8 mouse cellular contexts compared by ENCODE assay signal in genomic region chr19:42128052-42128740, GRCm38 (mm10). TPM values are rescaled to one million over a fixed set of nuclear protein-coding genes. Genes with fewer than 3 reads are reported as not detected.
DNase-seq lines count a peak whose midpoint lies in the region; ATAC-seq and TF ChIP-seq lines count a peak whose summit lies in the region.

No protein-coding gene starts in this region.

- no peak for DNase-seq in kidney, adult 18-20 months
- DNase-seq in thymus, postnatal 0 days (ENCODE audit: low spot score), result no peak
- no peak for DNase-seq in right cerebral cortex, postnatal 25 days
- no peak for DNase-seq in layer of hippocampus, adult 9-11 months

- H3K4me3 ChIP-seq in kidney, embryonic 16.5 days (ENCODE audit: low read length), result peak overlapping the region; percentile 73
- H3K4me3 ChIP-seq in bone marrow, adult 2 months (replicated peaks; ENCODE audit: control insufficient read depth, low read depth, low read length), result peak overlapping the region; percentile 59
- H3K4me3 ChIP-seq in hindbrain, embryonic 12.5 days, result peak overlapping the region; percentile 56
- peak overlapping the region; percentile 61 for H3K4me3 ChIP-seq in midbrain, embryonic 12.5 days

- H3K4me2 ChIP-seq in kidney, embryonic 16.5 days (replicated peaks; ENCODE audit: low read depth, low read length), result peak overlapping the region; percentile 97
- peak overlapping the region; percentile 94 for H3K4me2 ChIP-seq in hindbrain, embryonic 12.5 days (replicated peaks)
- peak overlapping the region; percentile 97 for H3K4me2 ChIP-seq in midbrain, embryonic 12.5 days (replicated peaks)

- H3K27ac ChIP-seq in kidney, embryonic 16.5 days (ENCODE audit: low read length), result peak overlapping the region; percentile 90
- H3K27ac ChIP-seq in bone marrow, adult 2 months (ENCODE audit: control insufficient read depth, insufficient read depth, low read depth, low read length, poor library complexity), result no peak overlapping the region; the same call in 1 of the 2 replicates
- H3K27ac ChIP-seq in hindbrain, embryonic 12.5 days, result peak overlapping the region; percentile 49; the same call in 1 of the 2 replicates
- no peak overlapping the region for H3K27ac ChIP-seq in midbrain, embryonic 12.5 days (replicated peaks)

- H3K36me3 ChIP-seq in kidney, embryonic 16.5 days (ENCODE audit: insufficient read depth, low read length), result peaks cover 12% of the 10 kb centered on the region
- peaks cover 3% of the 10 kb centered on the region; the same call in 1 of the 2 replicates for H3K36me3 ChIP-seq in hindbrain, embryonic 12.5 days
- no peaks in the 10 kb centered on the region; the same call in 1 of the 2 replicates for H3K36me3 ChIP-seq in midbrain, embryonic 12.5 days

- no peaks in the 10 kb centered on the region for H3K9me3 ChIP-seq in kidney, embryonic 16.5 days (ENCODE audit: low read length)
- H3K9me3 ChIP-seq in hindbrain, embryonic 12.5 days (replicated peaks), result no peaks in the 10 kb centered on the region
- H3K9me3 ChIP-seq in midbrain, embryonic 12.5 days, result no peaks in the 10 kb centered on the region

- H3K27me3 ChIP-seq in kidney, embryonic 16.5 days (ENCODE audit: insufficient read depth, low read length), result no peaks in the 10 kb centered on the region
- H3K27me3 ChIP-seq in hindbrain, embryonic 12.5 days, result peaks cover 8% of the 10 kb centered on the region; the same call in 1 of the 2 replicates
- peaks cover 32% of the 10 kb centered on the region for H3K27me3 ChIP-seq in midbrain, embryonic 12.5 days

- TF ChIP-seq POLR2A in bone marrow, adult 2 months (IDR thresholded peaks at IDR 0.05; ENCODE audit: borderline replicate concordance, control insufficient read depth, low read depth, low read length), result no peak

- WGBS in kidney, embryonic 16.5 days, result 5% methylated on average over 23 of the region's 23 CpGs
- WGBS in bone marrow, adult 2 months, result 9% methylated on average over 23 of the region's 23 CpGs
- 5% methylated on average over 23 of the region's 23 CpGs for WGBS in hindbrain, embryonic 12.5 days
- WGBS in midbrain, embryonic 12.5 days, result 4% methylated on average over 23 of the region's 23 CpGs

- ATAC-seq in kidney, embryonic 16.5 days (ENCODE audit: low FRiP score, low TSS enrichment), result no peak; the same call in 1 of the 2 replicates
- ATAC-seq in hindbrain, embryonic 12.5 days (ENCODE audit: low FRiP score), result peak; percentile 24; the same call in 1 of the 2 replicates
- ATAC-seq in midbrain, embryonic 12.5 days (ENCODE audit: low FRiP score, low read depth), result no peak

- H3K4me1 ChIP-seq in kidney, embryonic 16.5 days (ENCODE audit: insufficient read depth, low read length), result peaks cover 17% of the 10 kb centered on the region
- no peaks in the 10 kb centered on the region for H3K4me1 ChIP-seq in bone marrow, adult 2 months (ENCODE audit: control insufficient read depth, insufficient read depth, low read length)
- H3K4me1 ChIP-seq in hindbrain, embryonic 12.5 days, result peaks cover 19% of the 10 kb centered on the region
- peaks cover 25% of the 10 kb centered on the region for H3K4me1 ChIP-seq in midbrain, embryonic 12.5 days

- peak overlapping the region; percentile 87 for H3K9ac ChIP-seq in kidney, embryonic 16.5 days (replicated peaks; ENCODE audit: low read length)
- peak overlapping the region; percentile 65 for H3K9ac ChIP-seq in hindbrain, embryonic 12.5 days
- H3K9ac ChIP-seq in midbrain, embryonic 12.5 days (replicated peaks), result peak overlapping the region; percentile 73

- no peak for TF ChIP-seq CTCF in bone marrow, adult 2 months (IDR thresholded peaks at IDR 0.05; ENCODE audit: control insufficient read depth, insufficient read depth, low read length)

RNA-seq across cellular contexts. Expression of gene Avpi1, which starts 0.7 kb away (rescaled TPM):
- 24.9 and 30.7 TPM in 2 replicates for polyA plus RNA-seq in kidney, embryonic 16.5 days (2015; fragmentation: Nextera tagmentation; extraction: Ambion mirVana)
- polyA plus RNA-seq in bone marrow, adult 2 months (2011; ENCODE audit: insufficient read depth, insufficient read length, low replicate concordance, missing spikeins), result 2.9 TPM in 1 of 2 replicates, not detected in the other
- polyA plus RNA-seq in hindbrain, embryonic 12.5 days (2016; fragmentation: Nextera tagmentation; extraction: Ambion mirVana), result 11.8 and 13.5 TPM in 2 replicates
- 9.1 TPM in 2 replicates for polyA plus RNA-seq in midbrain, embryonic 12.5 days (2016; fragmentation: Nextera tagmentation; extraction: Ambion mirVana)
- 20.6 and 21.3 TPM in 2 replicates for polyA plus RNA-seq in thymus, postnatal 0 days (2015; fragmentation: Nextera tagmentation; extraction: Ambion mirVana)

RNA-seq across cellular contexts. Expression of gene Marveld1, which starts 19.0 kb away (rescaled TPM):
- polyA plus RNA-seq in kidney, embryonic 16.5 days (2015; fragmentation: Nextera tagmentation; extraction: Ambion mirVana), result 8.6 and 8.7 TPM in 2 replicates
- 8.4 and 16.9 TPM in 2 replicates for polyA plus RNA-seq in bone marrow, adult 2 months (2011; ENCODE audit: insufficient read depth, insufficient read length, low replicate concordance, missing spikeins)
- 9.7 and 11.6 TPM in 2 replicates for polyA plus RNA-seq in hindbrain, embryonic 12.5 days (2016; fragmentation: Nextera tagmentation; extraction: Ambion mirVana)
- polyA plus RNA-seq in midbrain, embryonic 12.5 days (2016; fragmentation: Nextera tagmentation; extraction: Ambion mirVana), result 4.2 and 4.8 TPM in 2 replicates
- 3.4 and 5.3 TPM in 2 replicates for polyA plus RNA-seq in thymus, postnatal 0 days (2015; fragmentation: Nextera tagmentation; extraction: Ambion mirVana)

RNA-seq across cellular contexts. Expression of gene Zfyve27, which starts 35.6 kb away (rescaled TPM):
- 33.2 and 35.1 TPM in 2 replicates for polyA plus RNA-seq in kidney, embryonic 16.5 days (2015; fragmentation: Nextera tagmentation; extraction: Ambion mirVana)
- 20.8 and 53.1 TPM in 2 replicates for polyA plus RNA-seq in bone marrow, adult 2 months (2011; ENCODE audit: insufficient read depth, insufficient read length, low replicate concordance, missing spikeins)
- 53.6 and 55.2 TPM in 2 replicates for polyA plus RNA-seq in hindbrain, embryonic 12.5 days (2016; fragmentation: Nextera tagmentation; extraction: Ambion mirVana)
- 53.3 and 55.5 TPM in 2 replicates for polyA plus RNA-seq in midbrain, embryonic 12.5 days (2016; fragmentation: Nextera tagmentation; extraction: Ambion mirVana)
- 26.7 and 31.4 TPM in 2 replicates for polyA plus RNA-seq in thymus, postnatal 0 days (2015; fragmentation: Nextera tagmentation; extraction: Ambion mirVana)

RNA-seq across cellular contexts. Expression of gene Pi4k2a, which starts 37.9 kb away (rescaled TPM):
- polyA plus RNA-seq in kidney, embryonic 16.5 days (2015; fragmentation: Nextera tagmentation; extraction: Ambion mirVana), result 9.1 and 15.3 TPM in 2 replicates
- polyA plus RNA-seq in bone marrow, adult 2 months (2011; ENCODE audit: insufficient read depth, insufficient read length, low replicate concordance, missing spikeins), result 6.6 and 11.5 TPM in 2 replicates
- 35.3 and 39.4 TPM in 2 replicates for polyA plus RNA-seq in hindbrain, embryonic 12.5 days (2016; fragmentation: Nextera tagmentation; extraction: Ambion mirVana)
- polyA plus RNA-seq in midbrain, embryonic 12.5 days (2016; fragmentation: Nextera tagmentation; extraction: Ambion mirVana), result 36.0 and 36.2 TPM in 2 replicates
- 20.1 and 23.3 TPM in 2 replicates for polyA plus RNA-seq in thymus, postnatal 0 days (2015; fragmentation: Nextera tagmentation; extraction: Ambion mirVana)

RNA-seq across cellular contexts. Expression of gene Morn4, which starts 42.0 kb away (rescaled TPM):
- 32.7 and 35.2 TPM in 2 replicates for polyA plus RNA-seq in kidney, embryonic 16.5 days (2015; fragmentation: Nextera tagmentation; extraction: Ambion mirVana)
- 1.4 TPM in 1 of 2 replicates, not detected in the other for polyA plus RNA-seq in bone marrow, adult 2 months (2011; ENCODE audit: insufficient read depth, insufficient read length, low replicate concordance, missing spikeins)
- polyA plus RNA-seq in hindbrain, embryonic 12.5 days (2016; fragmentation: Nextera tagmentation; extraction: Ambion mirVana), result 81.4 and 83.5 TPM in 2 replicates
- polyA plus RNA-seq in midbrain, embryonic 12.5 days (2016; fragmentation: Nextera tagmentation; extraction: Ambion mirVana), result 73.5 and 80.5 TPM in 2 replicates
- 1.8 and 2.2 TPM in 2 replicates for polyA plus RNA-seq in thymus, postnatal 0 days (2015; fragmentation: Nextera tagmentation; extraction: Ambion mirVana)

Comparison
In these comparisons a context has a peak if more than half of its experiments do, and no peak if none do; other contexts are left out.
1. H3K27ac ChIP-seq: peak in kidney, embryonic 16.5 days (single experiment) and hindbrain, embryonic 12.5 days (single experiment); none in bone marrow, adult 2 months (single experiment) and midbrain, embryonic 12.5 days (single experiment).
2. Peak in every context shown above with its lines, with median percentiles within 50 percentile points of each other: H3K4me2 ChIP-seq, H3K4me3 ChIP-seq and H3K9ac ChIP-seq.